Mouse (Mus musculus) embryo, embryonic 11.5 days (tissue): ENCODE data around the gene Yy2.
A peak's percentile ranks its signal among the peaks of the same experiment; 100 is the strongest.

Source experiments
- DNase-seq: peaks from one replicate; pipeline ENCODE4 v3.0.0-alpha.2; 2012; ENCODE audit warnings: low read depth, low spot score

Gene Yy2

GRCm38 (mm10) chrX:157568840-157569239, at the start of gene Yy2:
Gene Yy2, minus strand, starts transcription at chrX:157568985.
- no peak for DNase-seq

GRCm38 (mm10) chrX:157612894-157613293, 44.1 kb upstream of the Yy2 start:
- no peak for DNase-seq

GRCm38 (mm10) chrX:157601450-157601849, 32.7 kb upstream of the Yy2 start:
- no peak for DNase-seq

- DNase-seq = no peak
Measured at GRCm38 (mm10) chrX:157598186-157598996, 29.6 kb upstream of the Yy2 start, which contains the start of gene Mbtps2. Gene Mbtps2, minus strand, starts transcription at chrX:157598715.

- no peak for DNase-seq
Measured at GRCm38 (mm10) chrX:157597585-157598185, 28.9 kb upstream of the Yy2 start.

- no peak for DNase-seq
Measured at GRCm38 (mm10) chrX:157596802-157597201, 28.0 kb upstream of the Yy2 start.

- DNase-seq = no peak
Measured at GRCm38 (mm10) chrX:157595927-157596326, 27.1 kb upstream of the Yy2 start.

- DNase-seq = no peak
Measured at GRCm38 (mm10) chrX:157594606-157595005, 25.8 kb upstream of the Yy2 start.

- DNase-seq = no peak
Measured at GRCm38 (mm10) chrX:157587001-157587400, 18.2 kb upstream of the Yy2 start.

- DNase-seq = no peak
Measured at GRCm38 (mm10) chrX:157586397-157586796, 17.6 kb upstream of the Yy2 start.

GRCm38 (mm10) chrX:157579108-157579614, 10.4 kb upstream of the Yy2 start:
- no peak for DNase-seq

GRCm38 (mm10) chrX:157574683-157575082, 5.9 kb upstream of the Yy2 start:
- DNase-seq = no peak

GRCm38 (mm10) chrX:157563794-157564193, 5.0 kb downstream of the Yy2 start:
- DNase-seq = no peak

- peak; percentile 3 for DNase-seq
Measured at GRCm38 (mm10) chrX:157547082-157547481, 21.7 kb downstream of the Yy2 start.
